Mouse (Mus musculus) olfactory bulb, adult 2 months (tissue): ENCODE measurements around the gene Rgs3.

Experiments used
- CTCF ChIP-seq: fragments of 200-500 bp; IDR thresholded peaks from 2 replicates; pipeline ENCODE4 v1.5.1; 2012; ENCODE audit warnings: low read depth, mild to moderate bottlenecking, low read length, moderate library complexity; ENCODE audit not compliant: insufficient read depth
- POLR2A ChIP-seq: fragments of 200-500 bp; IDR thresholded peaks from 2 replicates; pipeline ENCODE4 v1.6.1; 2012; ENCODE audit warnings: mild to moderate bottlenecking, low read depth, low read length, moderate library complexity; ENCODE audit not compliant: insufficient read depth

- TF ChIP-seq POLR2A, result no peak
- TF ChIP-seq CTCF, result no peak
Observed at GRCm38 (mm10) chr4:62681467-62681866, 121.8 kb downstream of the Rgs3 start.
